Mouse (Mus musculus): ENCODE results near the gene Gli3.

Gli3 gene

DNA sequence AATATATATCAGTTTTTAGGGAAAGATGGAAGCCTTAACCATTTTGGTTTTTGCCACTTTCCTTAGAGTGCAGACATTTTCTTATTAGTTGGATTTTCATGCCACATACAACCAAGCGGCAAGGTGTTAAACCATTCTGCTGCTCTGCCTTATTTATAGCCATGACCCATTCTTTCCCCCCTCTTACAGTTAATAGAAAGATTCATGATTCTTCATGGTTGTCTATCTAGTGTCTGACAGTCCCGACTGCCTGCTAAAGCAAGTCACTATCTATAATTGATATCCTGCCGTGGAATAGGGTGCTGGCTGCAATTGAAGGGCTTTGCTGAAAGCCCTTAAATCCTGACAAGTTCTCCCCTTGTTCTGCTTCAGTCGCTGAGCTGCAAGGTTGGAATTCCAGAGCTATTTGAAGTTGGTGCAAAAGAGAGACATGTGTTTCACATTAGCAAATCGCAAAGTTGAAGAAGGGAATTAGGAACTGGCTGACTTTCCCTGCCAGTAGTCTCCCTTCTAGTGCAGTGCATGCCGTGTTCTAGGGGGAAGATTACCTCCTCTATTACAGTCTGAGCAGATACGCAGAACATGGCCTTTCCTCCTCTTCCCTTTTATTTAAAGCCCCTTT, 201.7 kb downstream of the Gli3 start:
- no peak for DNase-seq

DNA sequence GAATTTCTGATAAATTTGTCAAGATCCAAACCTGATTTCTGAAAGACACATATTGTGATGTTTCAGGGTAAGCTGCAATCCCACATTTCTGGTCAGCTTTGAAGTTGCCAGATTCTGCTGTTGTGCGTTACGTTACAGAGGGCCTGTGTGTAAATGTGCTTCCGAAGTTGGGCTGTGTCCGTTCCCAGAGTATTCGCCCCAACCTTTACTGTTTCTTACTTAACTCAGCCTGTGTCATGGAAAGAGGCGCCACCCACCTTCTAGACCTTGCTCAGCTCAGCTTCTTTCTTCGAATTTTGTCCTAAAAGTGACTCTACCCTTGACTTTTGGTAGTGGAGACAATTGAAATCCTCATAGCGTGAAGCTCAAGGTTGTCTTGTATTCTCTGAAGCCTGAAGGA, 202.5 kb downstream of the Gli3 start:
- DNase-seq, result no peak

DNA sequence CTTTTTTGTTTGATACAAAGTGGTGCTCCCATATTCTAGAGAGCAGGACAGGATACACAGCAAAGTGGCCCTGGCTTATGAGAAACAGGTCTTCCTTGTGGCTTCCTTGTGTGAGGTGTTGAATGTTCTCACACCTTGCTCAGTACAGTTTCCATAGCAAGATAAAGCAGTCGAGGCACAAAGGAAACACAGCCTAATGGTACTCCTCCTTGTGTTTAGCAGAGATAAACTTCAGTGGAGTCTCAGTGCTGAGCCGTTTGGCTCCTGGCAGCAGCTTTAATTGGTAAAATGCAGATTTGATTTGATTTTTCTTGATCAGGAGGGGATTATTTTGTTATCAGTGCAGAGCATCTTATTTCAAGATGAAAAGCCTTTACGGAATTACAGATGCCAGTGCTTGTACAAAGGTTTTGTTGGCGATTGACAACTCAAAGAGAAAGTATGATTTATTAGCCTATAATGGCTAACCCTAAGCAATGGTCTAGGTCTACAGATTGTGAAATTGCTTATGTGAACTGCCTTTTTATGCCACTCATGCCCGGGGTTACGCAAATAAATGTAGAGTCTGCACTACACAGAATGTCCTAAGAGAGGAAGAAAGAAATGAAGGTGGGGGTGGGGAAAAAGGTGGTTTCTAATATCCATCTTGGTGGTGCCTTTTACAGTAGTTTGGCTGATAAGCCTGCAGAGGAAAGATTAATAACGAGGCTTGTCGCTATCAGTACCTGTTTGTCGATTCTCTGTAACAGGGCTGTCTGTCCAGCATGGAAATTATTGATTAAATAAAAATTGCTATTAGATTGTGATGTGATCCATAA, 207.3 kb downstream of the Gli3 start:
- no peak for DNase-seq

GRCm38 (mm10) chr13:15670962-15671313, 207.9 kb downstream of the Gli3 start:
- DNase-seq, result no peak

DNA sequence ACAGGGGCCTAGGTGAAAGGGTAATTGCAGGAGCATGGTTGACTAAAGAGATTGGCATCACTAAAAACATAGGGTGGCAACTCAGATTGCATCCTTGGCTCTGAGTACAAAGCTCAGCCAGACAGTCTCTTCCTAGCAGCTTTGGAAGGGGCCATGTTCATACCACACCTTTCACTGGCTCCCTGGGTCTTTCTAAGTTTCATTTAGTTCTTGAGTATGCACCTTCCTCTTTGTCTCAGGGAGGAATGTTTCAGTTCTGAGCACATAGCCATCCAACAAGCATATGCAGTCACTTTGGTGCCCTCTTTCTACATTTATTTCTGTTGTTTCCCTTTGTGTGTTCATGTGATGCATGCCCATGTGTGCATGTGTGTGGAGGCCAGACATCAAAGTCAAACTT, 212.4 kb downstream of the Gli3 start:
- no peak for DNase-seq

- no peak for DNase-seq
Measured at GRCm38 (mm10) chr13:15677106-15677760, 214.2 kb downstream of the Gli3 start.

- DNase-seq, result no peak
Measured at GRCm38 (mm10) chr13:15681530-15681929, 218.5 kb downstream of the Gli3 start.

- no peak for DNase-seq
Measured at GRCm38 (mm10) chr13:15683006-15683405, 220.0 kb downstream of the Gli3 start.

DNA sequence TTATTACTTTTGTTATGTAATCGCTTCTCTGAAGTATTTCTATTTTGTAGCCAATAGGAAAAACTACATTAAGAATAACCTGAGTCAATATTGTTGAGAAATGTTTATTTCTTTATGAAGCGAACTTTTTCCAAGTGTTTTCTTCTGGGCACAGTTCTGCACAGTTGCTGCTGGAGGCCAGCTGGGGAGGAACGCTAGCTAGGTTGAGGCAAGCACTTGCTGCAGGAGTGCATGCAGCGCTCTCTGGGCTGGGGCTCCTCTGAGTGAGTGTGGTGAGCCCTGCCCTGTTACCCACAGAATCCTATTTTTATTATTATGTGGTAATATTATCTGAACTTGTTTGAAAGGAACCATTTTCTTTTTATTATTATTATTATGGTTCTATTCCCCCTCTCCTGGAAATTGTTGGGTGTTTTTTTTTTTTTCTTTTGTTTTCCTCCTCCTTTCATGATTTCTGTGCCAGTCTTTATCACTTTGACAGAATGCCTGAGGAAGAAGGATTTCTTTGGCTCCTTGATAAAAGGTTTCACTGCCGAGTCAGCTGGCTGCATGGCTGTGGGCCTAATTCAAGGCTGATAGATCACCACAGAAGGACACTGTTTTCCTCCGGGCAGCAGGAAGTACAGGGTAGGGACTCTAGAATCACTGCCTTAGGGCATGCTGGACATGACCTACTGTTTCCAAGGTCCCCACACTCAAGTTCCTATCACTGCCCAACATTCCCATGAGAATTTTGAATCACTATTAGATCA, 225.2 kb downstream of the Gli3 start:
- DNase-seq, result no peak

- DNase-seq, result no peak
Measured at GRCm38 (mm10) chr13:15688826-15689501, 225.9 kb downstream of the Gli3 start.

GRCm38 (mm10) chr13:15691751-15692464, 228.9 kb downstream of the Gli3 start:
- no peak for DNase-seq

DNA sequence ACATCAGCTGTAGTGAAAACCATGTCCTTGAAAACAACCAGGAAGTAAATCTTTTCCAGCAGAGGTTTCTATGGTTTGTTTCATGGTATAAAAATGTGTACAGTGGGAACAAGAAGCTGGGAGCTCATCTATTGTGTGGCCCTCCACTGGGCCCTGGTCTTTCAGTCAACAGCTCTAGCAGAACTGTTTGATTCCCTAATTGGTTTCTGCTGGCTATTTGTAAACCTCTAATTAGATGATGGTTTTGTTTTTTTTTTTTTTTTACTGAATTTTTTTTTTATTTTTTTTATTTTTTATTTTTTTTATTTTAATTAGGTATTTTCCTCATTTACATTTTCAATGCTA, 229.4 kb downstream of the Gli3 start:
- no peak for DNase-seq

GRCm38 (mm10) chr13:15698284-15698683, 235.2 kb downstream of the Gli3 start:
- no peak for DNase-seq

- no peak for DNase-seq
Measured at GRCm38 (mm10) chr13:15699116-15699515, 236.1 kb downstream of the Gli3 start.

DNA sequence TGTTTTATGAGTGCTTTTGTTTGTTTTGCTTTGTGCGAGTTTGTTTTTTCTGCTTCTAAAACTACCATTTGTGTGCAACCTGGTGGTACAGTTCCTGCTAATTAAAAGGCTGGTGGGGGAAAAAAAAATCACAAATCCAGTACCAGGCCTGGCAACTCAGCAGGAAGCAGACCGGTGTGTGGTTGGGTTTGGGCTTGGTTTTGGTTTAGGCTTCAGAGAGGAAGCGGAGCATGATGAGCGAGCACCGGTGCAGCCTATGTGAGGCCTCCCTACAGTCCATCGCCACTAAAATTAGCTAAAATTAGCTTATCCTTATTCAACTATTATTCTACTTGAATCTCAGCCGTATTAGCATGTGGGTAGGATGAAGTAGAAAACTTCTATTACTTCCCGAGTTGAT, 241.6 kb downstream of the Gli3 start:
- DNase-seq, result no peak

- DNase-seq, result no peak
Measured at GRCm38 (mm10) chr13:15707481-15707881, 244.4 kb downstream of the Gli3 start.

- no peak for DNase-seq
Measured at GRCm38 (mm10) chr13:15713486-15713885, 250.5 kb downstream of the Gli3 start.

DNA sequence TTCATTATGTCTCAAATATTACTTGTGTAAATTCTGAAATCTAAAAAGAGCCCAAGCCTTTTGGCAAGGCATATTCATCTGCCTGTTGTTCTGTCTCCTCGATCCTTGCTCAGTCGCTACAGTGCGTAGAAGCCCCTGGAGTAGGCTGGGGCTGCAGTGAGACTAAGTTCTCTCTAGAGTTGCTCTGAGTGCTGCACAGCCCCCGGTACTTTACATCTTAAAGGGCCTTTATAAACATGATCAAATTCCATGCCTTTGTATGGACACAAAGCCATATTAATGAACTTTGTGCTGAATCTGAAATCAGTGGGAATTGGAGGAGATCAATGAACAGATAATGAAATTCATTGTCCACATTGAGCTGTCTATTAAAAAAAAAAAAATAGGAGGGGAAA, 251.3 kb downstream of the Gli3 start:
- no peak for DNase-seq

- DNase-seq, result no peak
Measured at GRCm38 (mm10) chr13:15714726-15715437, 251.8 kb downstream of the Gli3 start.

DNA sequence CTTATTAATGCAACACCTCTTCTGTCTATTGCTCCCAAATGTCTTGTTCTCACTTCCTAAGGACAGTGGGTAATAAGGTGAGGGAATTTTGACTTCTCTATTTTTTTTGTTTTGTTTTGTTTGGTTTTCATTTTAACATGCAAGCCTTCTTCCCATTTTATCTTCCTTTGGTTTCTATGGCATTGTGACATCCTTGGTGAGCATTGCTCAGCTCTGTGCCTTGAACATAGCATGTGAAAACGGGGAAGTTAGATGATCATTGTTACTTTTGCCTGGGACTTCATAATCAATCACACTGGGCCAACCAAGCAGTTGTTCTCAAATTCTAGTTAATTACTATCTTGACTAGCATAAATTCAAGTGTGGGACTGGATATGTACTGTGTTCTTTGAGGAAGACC, 258.4 kb downstream of the Gli3 start:
- no peak for DNase-seq

- no peak for DNase-seq
Measured at GRCm38 (mm10) chr13:15722766-15723379, 259.8 kb downstream of the Gli3 start.

Measured in thymus, postnatal 36 days (tissue).